Mouse (Mus musculus) B cell, adult 2 months (primary cell): ENCODE results near the gene Prkch.

Experiments
- DNase-seq, 2 experiments: peaks; one replicate each; pipeline ENCODE4 v3.0.0; 2022

Prkch gene

DNA sequence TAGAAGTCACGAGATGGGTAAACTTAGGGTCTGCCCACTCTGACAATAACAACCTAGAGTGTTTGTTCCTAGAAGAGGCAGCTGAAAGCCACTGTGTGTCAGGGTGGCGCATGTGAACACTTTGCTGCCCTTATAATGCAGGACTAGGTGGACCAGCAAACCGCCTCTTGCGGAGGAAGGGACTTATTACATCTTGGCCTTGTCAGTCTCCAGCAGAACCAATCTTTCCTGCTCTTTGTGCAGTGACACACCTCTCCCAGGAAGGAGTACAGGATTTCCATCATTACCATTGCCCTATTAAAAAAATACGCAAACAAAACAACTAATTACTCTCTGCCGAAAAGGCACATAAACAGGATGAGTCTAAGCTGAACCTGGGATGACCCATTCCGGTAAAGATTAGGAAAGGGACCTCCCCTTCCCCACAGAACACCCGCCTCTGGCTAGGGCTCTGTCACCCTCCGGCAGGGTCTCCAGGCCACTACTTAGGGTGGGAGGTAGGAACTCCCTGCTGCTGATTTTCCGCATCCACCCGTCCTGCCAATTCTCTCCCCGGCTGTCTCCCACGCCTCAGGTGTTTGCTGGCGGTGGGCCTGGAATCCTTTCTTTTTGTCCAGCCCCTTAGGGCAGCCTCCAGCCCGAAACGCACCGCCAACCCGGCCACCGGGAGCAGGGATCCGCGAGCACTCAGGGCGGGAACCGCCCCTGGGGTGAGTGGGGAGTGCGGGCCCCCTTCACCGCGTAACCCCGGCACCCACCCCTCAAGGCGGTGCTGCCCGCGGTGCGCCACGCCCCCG lies 585 bp upstream of the Prkch start:
- no peak for DNase-seq

DNA sequence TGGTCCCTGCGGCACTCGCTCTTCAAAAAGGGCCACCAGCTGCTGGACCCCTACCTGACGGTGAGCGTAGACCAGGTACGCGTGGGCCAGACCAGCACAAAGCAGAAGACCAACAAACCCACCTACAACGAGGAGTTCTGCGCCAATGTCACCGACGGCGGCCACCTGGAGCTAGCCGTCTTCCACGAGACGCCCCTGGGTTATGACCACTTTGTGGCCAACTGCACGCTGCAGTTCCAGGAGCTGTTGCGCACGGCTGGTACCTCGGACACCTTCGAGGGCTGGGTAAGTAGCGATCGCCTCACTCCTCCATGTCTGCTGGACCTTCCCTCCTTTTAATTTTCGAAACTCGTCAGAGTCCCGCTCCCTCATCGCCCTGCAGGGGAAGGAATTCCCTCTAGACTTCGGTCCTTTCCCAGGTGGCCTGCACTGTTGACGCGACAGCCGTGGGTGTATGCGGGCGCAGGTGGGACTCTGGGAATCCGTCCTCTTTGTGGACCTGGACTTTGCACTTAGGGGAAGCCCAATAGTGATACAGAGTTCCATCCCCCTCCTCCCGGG lies 725 bp downstream of the Prkch start:
- peak; percentile 13 to 30 for DNase-seq

DNA sequence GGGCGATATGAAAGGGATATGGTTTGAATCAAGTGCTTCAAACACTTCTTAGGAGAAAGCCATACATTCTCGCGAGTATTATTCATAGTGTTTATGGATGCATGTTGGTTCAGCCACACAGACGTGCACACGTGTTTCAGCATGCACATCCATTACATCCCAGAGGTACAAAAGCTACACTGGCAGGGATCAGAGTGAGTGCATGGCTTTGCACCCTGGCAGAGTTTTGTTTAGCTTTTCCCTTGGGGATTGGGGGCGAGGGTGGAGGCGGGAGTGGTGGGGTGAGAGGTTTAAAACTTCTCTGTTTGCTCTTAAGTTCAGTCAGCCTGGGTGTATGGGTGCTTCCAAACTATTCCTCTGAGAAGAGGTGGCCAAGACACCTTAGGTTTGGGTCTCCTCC lies 1.3 kb downstream of the Prkch start:
- DNase-seq: peak; percentile 16 to 24

DNA sequence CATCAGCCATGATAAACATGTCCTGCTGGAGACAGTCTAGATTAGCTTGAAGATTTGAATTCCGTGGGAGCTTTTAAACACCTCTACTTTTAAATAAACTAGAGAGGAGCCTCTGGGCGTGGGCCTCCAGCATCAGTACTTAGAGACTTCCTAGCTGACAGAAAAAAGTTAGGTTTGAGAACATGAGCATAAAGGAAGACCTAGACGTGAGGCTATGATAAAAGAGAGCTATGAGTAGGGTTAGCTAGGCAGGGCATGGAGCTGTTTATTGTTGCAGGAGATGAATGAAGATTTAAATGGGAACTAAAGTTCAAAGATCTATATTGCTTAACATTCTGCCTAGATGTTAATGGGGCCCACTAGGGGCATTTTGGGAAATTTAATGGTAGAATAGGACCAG lies 2.7 kb downstream of the Prkch start:
- DNase-seq: no peak

DNA sequence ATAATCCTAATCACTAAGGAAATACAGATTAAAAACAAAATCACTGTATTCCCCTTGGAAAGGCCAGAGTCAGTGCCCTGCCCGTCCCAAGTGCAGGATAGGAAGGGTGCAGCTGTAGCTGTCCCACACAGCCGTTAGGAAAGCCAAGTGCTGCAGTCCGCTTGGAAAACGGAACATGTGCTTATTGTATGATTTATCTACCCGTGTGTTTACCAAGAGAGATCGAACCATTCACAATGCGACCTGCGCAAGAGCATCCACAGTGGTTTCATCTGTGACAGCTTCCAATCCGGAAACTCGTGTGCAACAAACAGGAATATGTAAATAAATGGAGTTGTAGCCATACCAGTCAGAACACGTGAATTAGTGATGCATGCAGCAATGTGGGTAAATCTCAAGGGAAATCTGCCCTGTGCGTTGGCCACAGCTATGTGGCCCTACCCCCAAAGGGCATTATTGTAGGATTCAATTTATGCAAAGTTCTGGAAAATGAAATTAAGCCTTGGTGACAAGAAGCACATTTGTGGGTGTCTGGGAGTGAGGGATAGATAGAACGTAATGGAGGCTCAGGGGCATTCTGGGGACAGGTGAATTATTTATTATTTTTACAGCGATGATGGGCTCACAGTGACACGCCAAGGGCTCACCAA lies 6.2 kb downstream of the Prkch start:
- DNase-seq: no peak

DNA sequence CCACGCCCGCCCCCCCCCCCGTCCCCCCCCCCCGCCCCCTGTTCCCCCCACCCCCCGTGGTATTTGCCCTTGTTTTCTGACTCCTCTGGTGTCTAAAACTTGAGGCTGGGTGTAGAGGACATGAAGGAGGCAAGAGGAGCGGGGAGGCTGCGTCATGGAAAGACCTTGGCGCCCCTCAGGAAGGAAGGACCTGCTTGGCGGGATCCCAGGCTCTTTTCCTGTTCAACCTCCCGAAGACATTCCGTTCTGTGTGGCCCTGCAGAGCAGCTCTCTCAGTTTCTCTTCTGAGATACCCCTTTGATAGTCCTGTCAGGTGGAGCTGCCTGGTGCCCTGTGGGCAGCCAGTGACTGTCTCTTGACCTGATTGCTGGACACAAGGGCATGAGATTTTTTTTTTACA lies 7.0 kb downstream of the Prkch start:
- DNase-seq: no peak

DNA sequence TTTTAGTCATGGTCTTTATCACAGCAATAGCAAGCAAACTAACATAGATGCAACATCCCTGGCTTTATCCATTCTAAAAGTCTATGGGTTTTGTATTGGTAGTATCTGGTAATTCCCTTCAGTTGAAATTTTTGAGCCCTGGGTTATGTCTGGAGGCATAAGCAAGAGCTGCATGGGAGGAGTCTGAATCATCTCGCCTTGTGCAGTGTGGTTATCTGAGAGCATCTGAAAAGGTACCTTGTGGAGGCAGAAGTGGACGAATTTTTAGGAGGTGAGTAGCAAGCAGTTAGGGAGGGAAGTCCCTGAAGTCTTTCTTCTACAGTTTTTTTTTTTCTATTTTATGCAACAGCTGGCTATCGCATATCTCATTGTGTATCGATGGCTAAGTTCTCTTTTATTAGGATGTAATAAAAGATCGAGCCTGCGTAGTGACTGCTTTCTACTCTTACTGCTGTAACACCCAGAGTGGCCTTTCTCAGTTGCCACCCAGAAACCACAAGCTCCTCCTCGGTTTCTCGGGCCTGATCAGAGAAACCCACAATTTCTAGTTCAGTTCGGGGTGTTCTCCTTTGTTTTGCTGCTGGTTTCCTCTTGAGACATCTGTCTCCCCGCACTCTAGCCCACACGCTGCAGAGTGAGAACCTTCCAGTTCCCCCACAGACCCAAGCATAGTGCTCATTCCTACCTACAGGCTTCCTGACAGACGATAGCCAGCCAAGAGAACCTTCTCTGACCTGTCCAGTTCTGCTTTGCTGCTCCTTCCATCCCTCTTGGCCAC lies 8.6 kb downstream of the Prkch start:
- DNase-seq: no peak

DNA sequence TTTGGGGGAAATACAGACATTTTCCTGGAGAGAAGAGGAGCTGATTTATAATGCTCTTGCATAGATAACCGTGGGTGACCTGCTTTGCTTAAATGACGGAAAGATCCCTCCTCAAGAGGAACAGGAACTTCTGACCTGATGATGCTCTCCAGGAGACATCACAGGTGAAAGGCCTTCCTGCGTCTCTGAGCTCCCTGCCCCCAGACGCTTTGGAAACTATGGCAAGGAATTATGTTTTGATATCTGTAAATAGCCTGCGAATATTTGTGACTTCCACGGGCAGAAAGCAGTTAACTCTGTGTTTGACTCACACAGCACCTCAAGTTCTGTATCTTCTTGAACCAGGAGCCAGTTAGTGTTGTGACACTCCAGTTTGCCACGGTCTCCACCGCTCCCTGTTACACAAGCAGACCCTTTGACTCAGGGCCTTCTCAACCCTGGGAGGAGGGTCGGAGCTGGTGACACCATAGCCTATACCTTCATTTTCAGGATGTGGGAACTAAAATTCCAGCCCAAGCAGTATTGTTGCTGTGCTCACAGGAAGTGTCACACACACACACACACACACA lies 9.7 kb downstream of the Prkch start:
- no peak for DNase-seq

DNA sequence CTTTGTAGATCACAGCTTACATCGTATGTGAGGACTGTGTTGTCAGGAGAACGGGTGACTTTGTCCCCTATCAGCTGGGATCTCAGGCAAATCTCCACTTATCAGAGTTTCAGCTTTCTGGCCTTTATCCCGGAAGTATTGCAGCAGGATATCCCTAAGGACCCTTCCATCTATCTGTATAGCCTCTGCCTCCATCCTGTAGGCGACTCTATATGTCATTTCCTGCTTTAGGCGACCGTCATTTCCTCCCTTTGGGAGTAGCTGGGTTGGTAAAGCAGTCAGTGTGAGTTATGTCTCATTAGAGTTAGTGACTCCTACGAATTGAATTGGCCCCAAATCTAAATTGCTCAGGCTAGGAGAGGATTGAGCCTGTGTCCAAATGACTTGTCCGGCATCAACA lies 10.6 kb downstream of the Prkch start:
- no peak for DNase-seq

DNA sequence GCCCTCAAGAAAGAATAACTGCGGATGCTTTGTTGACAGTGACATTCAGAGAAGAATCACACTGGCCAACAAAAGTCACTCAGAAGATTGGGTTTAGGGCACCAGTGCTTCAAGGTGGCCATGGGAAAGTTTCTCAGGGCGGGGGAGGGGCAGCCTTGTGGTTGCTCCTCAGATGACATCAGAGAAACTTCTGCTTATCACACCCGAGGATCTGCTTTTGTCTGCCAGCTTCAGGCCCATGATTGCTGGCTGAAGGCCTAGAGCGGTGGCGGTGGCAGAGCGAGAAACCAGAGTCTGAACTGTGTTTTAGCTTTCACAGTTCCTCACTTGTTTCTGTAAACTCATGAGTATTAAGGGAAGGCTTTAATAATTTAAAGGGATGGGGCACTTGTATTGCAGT lies 13.6 kb downstream of the Prkch start:
- peak; percentile 29 to 30 for DNase-seq

DNA sequence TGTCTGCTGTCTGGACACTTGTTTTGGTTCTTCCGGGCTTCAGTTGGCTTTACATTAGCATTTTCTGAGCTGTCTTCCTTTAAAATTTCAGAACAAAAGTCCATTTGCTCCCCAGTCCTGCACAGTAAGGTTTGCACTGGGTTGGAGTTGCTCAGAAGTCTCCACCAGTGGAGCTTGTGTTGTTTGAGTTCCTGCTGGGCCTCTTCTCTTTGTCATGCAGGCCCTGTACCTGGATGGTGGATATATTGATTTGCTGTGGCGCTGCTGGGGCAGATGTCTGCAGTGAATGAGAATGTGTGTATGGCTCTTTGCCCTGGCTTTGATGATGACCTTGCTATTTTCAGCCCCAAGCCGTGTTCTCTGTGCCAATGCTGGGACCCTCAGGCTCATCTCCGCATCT lies 15.9 kb downstream of the Prkch start:
- no peak for DNase-seq

DNA sequence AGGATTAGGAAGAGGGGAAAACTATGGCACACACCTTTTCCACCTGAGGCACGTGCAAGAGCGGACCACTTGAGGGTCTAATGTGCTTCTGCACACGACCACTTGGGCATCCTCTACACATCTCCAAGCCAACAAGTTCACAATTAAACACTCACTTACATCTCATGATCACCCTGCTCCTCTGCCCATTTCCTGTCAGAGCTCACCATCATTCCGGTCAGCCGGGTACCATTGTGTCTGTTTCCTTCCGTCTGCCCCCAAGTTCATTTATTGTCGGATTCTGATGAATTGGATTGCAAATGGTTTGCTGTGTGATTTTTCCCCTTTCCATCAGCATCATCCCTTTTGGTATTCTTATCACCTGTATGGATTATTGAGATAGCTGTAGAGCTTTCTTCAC lies 18.4 kb downstream of the Prkch start:
- DNase-seq: no peak

DNA sequence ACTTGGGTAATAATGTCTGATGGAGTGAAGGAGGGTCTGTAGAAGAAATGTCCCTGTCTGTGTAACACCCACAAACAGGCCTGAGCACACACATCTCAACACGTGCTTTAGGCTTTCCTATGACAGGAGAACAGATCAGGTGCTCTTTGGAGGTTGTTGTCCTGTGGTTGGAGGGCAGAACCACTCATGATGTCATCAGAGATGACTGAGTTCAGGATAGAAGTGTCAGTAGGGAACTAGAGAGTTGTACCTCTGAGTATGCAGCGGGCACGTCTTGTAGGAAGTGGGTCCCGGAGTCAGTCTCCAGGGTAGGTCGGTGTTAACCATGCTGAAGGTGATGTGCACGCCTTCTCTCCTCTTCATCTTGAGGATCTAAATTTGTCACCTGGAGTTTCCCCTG lies 19.1 kb downstream of the Prkch start:
- no peak for DNase-seq

DNA sequence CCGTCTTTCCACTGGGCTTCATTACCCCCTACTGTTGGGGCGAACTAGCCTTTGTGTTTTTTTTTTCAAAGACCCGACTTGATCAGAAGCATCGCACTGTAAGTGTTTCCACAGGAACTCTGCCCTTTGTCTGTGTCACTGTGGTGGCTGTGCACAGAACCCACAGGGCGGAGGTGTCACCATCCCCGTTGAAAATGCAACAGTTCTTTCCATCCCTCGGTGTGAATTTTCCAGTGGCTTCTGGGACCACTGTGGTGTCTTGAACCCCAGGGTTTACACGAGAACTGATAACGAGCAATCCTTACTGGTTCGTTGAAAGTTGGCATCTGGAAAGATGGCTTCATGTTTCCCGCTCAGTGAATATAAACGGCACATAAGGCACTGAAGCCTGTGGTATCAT lies 20.2 kb downstream of the Prkch start:
- no peak for DNase-seq

DNA sequence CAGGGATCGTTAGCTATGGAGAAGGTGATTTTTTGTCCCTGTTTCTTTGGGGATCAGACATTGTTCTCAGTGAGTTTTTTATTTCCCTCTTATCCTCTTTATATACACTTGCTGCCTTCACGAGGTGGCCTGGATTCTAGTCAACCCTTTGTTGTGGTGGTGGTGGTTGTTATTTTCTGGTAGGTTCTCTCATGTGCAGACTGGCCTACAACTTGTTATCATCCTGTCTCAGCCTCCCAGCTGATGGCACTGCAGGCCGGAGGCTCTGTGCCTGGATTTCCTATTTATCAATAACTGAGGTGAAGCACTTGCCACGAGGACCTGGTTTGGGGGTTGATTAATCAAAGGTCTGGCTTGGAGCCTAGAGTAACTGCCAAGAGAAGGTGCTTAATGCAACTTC lies 20.6 kb downstream of the Prkch start:
- DNase-seq: no peak

DNA sequence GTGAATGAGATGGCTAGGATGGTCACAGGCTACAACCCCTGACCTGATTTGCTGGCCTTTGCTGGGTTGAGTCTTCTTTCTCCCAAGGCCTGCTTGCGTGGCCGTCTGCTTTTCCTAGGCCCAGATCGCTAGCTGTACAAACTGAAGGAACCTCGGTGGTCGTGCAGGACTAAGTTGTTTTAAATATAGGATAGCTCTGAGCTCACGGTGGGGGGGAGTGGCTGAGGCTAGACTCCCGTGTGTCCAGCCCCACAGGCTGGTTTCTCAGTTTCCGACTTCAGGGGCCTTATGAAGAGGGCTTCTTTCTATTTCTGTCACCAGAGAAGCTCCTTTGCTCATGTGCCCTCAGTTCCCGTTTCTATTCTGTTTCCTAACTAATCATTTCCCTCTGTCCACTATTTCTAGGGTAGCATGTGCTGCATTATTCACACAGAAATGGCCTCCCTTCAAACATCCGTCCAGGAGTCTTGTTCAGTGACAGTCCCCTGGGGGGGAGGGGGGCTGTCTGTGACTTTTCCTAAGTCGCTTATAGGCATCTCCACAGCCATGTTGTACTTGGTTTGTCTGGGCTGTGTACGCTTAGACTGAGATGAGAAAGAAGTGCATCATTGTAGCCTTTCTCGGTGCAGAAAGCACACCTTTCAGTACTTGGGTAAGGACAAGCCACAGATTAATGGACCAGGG lies 22.9 kb downstream of the Prkch start:
- no peak for DNase-seq

DNA sequence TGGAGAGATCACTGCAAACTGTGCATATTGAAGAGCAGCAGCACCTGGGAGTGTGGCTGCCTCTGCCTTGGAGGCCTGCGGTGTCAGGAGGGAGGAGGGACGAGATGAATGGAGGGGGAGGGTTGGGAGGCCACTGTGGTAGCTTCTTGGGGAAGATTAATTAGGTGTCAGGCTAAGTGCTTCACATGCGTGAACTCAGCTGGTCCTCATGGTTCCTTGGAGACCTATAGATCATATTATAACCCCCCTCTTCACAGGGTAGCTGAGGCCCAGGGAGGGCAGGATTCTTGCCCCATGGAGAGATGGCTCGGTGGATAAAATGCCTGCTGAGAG lies 23.4 kb downstream of the Prkch start:
- no peak for DNase-seq

DNA sequence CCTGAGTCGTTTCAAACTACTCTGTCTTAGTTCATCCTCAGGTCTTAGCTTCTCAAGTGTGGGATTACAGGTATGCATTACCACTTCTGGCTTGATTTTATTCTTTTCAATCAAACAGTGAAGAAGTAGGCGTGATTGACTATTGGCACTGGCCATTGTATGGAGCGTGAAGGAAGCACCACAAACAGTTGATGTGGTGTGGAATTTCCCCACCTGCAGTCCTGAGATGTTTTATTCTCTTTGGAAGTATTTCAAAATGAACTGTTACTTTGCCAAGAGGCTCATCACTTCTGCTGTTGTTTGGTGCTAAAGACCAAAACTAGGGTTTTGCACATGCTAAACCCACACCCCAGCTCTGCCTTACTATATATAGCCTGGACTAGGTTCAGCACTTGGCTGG lies 24.7 kb downstream of the Prkch start:
- DNase-seq: no peak

DNA sequence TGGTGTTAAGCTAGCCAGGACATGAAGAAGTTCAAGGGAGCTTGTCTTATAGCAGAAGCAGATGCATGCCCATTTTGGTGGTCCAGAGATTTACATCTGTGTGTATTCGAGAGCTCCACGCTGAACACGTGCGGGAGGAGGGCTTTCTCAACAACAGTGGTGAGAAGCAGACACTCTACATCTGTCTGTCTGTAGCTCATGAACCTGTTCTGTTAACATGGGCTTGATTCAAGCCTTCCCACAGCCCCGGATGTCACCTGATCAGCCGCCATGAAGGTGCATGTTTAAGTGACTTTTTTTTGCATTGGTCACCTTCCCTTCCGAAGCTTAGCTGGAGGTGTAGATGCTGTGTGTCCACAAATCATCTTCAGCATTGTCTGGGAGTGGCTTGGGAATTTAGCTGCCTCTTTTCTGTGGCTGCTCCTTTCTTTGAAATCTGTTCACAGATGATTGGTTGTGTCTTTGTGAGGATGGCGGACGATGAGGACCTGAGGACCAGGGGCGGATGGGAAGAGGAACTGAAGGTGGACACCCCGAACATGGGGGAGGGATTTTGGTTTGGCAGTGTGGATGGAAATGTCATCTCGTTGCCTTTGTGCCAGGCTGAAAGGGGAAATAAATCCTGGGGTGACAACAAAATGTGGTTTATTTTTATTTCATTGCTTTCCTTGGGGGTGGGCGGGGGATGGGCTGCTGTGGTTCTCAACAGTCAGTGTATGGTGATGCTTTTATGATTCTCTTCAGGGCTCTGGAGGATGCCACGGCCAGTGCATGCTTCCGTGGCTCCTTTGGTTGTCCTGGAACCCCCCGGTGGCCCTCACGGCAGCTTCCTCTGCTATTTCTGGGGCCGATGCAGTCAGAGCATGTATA lies 25.3 kb downstream of the Prkch start:
- DNase-seq: no peak

DNA sequence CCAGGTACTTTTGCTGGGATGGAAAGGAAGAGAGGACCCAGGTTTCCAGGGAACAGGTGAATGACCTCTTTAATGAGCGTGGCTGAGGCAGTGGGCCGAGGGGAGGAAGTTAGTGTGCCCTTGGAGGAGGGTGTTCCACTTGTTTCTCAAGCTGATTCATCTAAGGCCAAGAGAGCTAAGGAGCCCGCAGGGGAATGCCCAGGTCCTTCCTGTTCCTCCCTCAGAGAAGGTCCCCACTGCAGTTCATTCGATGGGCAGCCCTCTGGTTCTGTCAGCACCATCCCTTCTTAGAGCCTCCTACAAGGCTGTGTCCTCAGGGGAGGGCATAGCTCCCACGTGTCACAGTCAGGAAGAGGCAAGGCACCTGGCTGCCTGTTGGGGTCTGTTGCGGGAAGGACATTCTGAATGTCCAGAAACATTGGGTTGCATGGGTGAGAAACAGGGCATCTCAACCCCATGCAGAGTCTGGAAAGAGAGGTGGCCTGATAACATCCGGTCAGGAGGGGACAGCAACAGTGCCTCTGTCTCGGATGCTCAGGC lies 26.3 kb downstream of the Prkch start:
- no peak for DNase-seq

DNA sequence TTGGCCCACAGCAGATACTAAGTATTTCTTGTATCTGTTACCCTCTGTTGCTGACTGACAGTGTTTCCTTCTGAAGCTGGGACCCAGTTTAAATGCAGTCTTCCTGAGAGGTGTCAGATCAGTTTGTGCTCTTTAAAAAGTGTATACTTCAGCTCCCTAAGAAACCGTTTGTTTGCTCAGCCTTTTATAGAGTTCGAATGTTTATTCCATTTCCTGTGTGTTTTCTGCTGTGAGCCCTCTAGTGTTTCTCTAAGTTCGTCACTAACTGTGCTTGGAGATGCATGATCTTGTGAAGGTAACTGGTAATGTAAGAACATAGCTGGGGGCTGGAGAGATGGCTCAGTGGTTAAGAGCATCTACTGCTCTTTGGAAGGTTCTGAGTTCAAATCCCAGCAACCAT lies 27.1 kb downstream of the Prkch start:
- DNase-seq: no peak

DNA sequence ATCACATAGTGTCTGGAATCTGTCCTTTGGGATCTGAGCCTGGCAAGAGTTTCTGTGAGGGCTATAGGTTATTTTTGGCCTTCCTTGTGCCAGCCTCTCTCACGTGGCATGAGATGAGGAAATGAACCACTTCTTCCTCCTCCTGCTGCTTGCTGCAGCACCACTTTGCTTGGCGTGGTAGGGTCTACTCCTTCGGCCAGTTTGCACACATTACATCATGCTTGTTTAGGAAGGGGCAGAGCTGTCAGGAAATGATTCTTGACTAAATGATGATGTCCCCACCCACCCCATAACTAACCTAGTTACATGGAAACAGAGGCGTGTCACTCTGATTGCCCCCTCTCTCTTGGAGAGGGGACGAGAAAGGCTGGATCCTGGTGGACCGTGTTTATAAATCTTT lies 28.6 kb downstream of the Prkch start:
- DNase-seq: no peak
